Mouse (Mus musculus): ENCODE results near the gene Grm3. TPM values are rescaled to one million over a fixed set of nuclear protein-coding genes. Genes with fewer than 3 reads are reported as not detected.

Gene Grm3
- polyA plus RNA-seq, 1 experiment from 2014 or later = 34.5 TPM

DNA sequence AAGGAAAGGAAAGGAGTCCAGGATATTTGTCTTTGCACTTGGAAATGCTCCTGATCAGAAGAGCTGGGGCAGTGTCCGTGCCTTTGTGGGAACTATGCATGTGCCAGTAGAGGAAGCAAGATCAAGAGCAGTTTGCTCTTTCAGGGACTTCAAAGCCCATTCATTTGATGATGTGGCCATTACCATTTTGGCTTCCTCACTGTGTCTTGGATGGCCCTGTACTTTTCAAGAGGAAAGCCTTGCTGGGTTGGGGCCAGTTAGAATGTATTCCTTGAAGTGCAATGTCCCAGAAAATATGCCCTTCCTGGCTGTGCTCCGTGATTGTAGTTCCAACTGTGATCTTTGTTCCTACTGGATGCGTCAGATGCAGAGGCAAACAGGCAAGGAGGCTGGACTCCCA lies 167.3 kb downstream of the Grm3 start:
- 44% methylated on average over 3 of the region's 3 CpGs for WGBS
- ATAC-seq = peak; percentile 80
- H3K4me2 ChIP-seq (ENCODE audit: low read length) = no peak overlapping the region

DNA sequence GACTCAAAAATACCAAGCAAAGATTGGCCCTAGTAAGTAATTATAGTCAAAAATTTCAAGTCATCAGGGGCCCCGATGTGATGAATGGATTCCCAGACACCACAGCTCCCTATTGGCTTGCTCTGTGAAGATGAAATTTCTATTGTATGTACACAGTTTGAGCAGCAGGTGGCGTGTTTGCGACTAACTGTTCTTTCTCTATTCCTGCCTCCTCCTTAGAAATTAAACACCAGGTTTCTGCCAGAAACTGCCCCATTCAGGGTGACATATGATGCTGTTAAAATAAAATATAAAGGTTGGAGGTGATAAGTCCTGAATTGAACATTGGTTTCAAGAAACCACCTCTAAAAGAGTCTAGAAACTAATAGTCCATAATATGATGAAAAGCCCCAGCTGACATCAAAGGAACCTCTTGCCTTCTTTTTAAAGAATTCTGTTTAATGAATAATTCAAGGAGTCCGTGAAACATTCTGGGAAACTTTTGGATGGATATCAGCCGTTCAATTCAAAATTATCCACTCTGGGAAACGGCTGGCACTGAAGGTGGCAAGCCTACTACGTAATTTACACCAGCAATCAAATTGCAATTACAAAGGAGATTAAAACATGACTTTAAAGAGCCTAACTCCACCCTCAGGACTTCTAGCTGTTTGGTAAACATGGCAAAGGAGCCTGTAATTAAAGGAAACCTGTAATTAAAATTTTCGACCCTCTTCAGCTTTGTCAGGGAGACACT lies 184.0 kb downstream of the Grm3 start:
- Histone ChIP-seq H3K27ac (ENCODE audit: low read length) (no peak overlapping the region), H3K4me1 (replicated peaks; ENCODE audit: control insufficient read depth, insufficient read depth, low read length) (peaks cover 3% of the 10 kb centered on the region; the same call in 1 of the 2 replicates), H3K4me2 (ENCODE audit: low read length) (no peak overlapping the region), H3K4me3 (replicated peaks; ENCODE audit: low read length) (no peak overlapping the region), H3K9ac (replicated peaks; ENCODE audit: low read depth, low read length) (no peak overlapping the region), H3K9me3 (ENCODE audit: control insufficient read depth, low read length) (no peaks in the 10 kb centered on the region), H3K36me3 (ENCODE audit: control insufficient read depth, insufficient read depth) (no peaks in the 10 kb centered on the region), H3K27me3 (replicated peaks; ENCODE audit: control insufficient read depth, insufficient read depth, low read length) (no peaks in the 10 kb centered on the region)
- WGBS = 6% methylated on average over 8 of the region's 8 CpGs
- peak; percentile 86 for ATAC-seq

More for the DNA sequence above, 167.3 kb downstream of the Grm3 start:
- Histone ChIP-seq H3K4me1 (replicated peaks; ENCODE audit: control insufficient read depth, insufficient read depth, low read length) (0 out of 2 replicates have a peak, but pooled peaks cover 3% of the 10 kb centered on the region), H3K9me3 (ENCODE audit: control insufficient read depth, low read length) (no peaks in the 10 kb centered on the region), H3K27ac (ENCODE audit: low read length) (no peak overlapping the region), H3K4me3 (replicated peaks; ENCODE audit: low read length) (no peak overlapping the region), H3K36me3 (ENCODE audit: control insufficient read depth, insufficient read depth) (no peaks in the 10 kb centered on the region), H3K9ac (replicated peaks; ENCODE audit: low read depth, low read length) (no peak overlapping the region), H3K27me3 (replicated peaks; ENCODE audit: control insufficient read depth, insufficient read depth, low read length) (no peaks in the 10 kb centered on the region)

DNA sequence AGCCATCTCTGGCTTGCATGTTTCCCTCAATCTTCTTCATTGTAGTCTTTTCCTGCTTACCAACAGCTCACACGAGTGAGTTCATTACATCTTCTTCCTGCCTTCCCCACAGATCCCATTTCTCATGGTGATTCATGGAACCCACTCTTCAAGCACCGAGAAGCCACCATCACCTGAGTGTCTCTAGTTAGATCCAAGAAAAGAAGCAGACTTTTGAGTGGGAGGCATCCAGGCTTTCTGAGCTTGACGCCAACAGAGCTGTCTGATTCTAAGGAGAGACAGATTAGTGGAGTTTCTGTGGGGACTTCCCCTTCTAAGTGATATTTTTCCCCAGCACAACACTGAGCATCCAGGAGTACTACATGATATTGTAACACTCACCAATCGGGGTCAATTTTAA lies 199.5 kb downstream of the Grm3 start:
- Histone ChIP-seq H3K27me3 (replicated peaks; ENCODE audit: control insufficient read depth, insufficient read depth, low read length) (no peaks in the 10 kb centered on the region), H3K4me1 (replicated peaks; ENCODE audit: control insufficient read depth, insufficient read depth, low read length) (no peaks in the 10 kb centered on the region), H3K9me3 (ENCODE audit: control insufficient read depth, low read length) (no peaks in the 10 kb centered on the region), H3K27ac (ENCODE audit: low read length) (no peak overlapping the region), H3K4me2 (ENCODE audit: low read length) (no peak overlapping the region), H3K36me3 (ENCODE audit: control insufficient read depth, insufficient read depth) (no peaks in the 10 kb centered on the region), H3K4me3 (replicated peaks; ENCODE audit: low read length) (no peak overlapping the region), H3K9ac (replicated peaks; ENCODE audit: low read depth, low read length) (no peak overlapping the region)
- no peak for ATAC-seq
- 89% methylated on average over 4 of the region's 4 CpGs for WGBS

DNA sequence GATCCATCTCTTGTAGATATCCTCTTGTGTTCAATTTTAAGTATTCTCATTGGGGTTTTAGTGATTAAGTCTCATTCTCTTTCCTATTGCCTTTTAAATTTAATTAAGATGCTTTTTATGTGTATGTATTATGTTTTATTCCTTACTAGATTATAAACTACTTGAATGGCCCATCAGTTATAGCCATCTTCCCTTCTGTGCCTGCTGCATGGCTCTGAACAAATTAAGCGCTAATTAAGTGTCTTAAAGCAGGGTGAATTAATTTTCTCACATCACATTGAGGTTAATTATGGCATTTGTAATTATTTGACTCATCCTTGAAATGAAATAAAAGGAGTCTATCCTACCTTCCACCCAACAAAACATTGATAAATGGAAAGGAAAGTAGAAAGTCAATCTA lies 213.9 kb downstream of the Grm3 start:
- Histone ChIP-seq H3K36me3 (ENCODE audit: control insufficient read depth, insufficient read depth) (no peaks in the 10 kb centered on the region), H3K9ac (replicated peaks; ENCODE audit: low read depth, low read length) (no peak overlapping the region), H3K4me2 (ENCODE audit: low read length) (no peak overlapping the region), H3K27ac (ENCODE audit: low read length) (no peak overlapping the region), H3K27me3 (replicated peaks; ENCODE audit: control insufficient read depth, insufficient read depth, low read length) (no peaks in the 10 kb centered on the region), H3K9me3 (ENCODE audit: control insufficient read depth, low read length) (no peaks in the 10 kb centered on the region), H3K4me1 (replicated peaks; ENCODE audit: control insufficient read depth, insufficient read depth, low read length) (no peaks in the 10 kb centered on the region), H3K4me3 (replicated peaks; ENCODE audit: low read length) (no peak overlapping the region)
- no peak for ATAC-seq
- WGBS = 92% methylated on average over 1 of the region's 1 CpGs

DNA sequence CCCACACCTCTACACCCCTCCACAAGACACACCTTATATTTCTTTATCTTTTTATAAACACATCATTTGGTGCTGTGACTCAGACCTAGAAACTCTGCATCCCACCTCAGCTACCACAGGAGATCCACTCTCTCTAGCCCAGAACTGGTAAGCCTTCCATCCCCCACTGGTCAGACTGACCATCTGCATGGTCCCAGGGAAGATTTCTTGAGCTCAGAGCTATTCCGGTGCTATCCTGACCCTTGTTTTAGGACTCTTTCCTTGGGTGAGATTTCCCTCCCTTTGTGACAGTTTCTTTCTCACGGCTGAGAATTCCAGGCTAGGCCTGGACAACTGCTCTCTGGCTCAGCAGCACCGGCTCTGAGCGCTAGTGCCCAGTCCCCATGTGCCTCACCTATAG lies 227.7 kb downstream of the Grm3 start:
- H3K36me3 ChIP-seq (ENCODE audit: control insufficient read depth, insufficient read depth) = no peaks in the 10 kb centered on the region
- H3K9ac ChIP-seq (replicated peaks; ENCODE audit: low read depth, low read length) = no peak overlapping the region
- no peak overlapping the region for H3K27ac ChIP-seq (ENCODE audit: low read length)
- H3K9me3 ChIP-seq (ENCODE audit: control insufficient read depth, low read length) = no peaks in the 10 kb centered on the region
- H3K4me2 ChIP-seq (ENCODE audit: low read length) = no peak overlapping the region
- ATAC-seq = no peak
- no peaks in the 10 kb centered on the region for H3K27me3 ChIP-seq (replicated peaks; ENCODE audit: control insufficient read depth, insufficient read depth, low read length)
- H3K4me3 ChIP-seq (replicated peaks; ENCODE audit: low read length) = no peak overlapping the region
- H3K4me1 ChIP-seq (replicated peaks; ENCODE audit: control insufficient read depth, insufficient read depth, low read length) = no peaks in the 10 kb centered on the region
- 71% methylated on average over 4 of the region's 4 CpGs for WGBS

DNA sequence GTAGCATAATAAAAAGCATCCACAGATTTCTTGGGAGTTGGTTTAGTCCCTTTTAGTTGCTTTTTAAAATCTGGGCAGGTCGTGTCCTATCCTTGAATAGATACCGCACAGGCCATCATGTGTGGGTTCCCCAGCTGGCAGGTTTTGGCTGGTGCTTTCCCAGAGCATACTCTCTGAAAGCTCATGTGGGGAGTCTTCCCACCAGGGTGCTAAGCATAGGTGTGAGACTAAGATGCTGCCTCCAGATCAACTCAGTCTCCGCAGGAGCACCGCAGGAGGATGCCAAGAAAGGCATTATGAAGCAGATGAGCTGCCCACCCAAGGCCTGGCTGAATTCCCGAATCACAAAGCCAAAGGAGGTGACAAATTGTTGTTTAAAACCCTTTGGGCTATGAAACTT lies 229.5 kb downstream of the Grm3 start:
- Histone ChIP-seq H3K4me2 (ENCODE audit: low read length) (no peak overlapping the region), H3K36me3 (ENCODE audit: control insufficient read depth, insufficient read depth) (no peaks in the 10 kb centered on the region), H3K9ac (replicated peaks; ENCODE audit: low read depth, low read length) (no peak overlapping the region), H3K4me1 (replicated peaks; ENCODE audit: control insufficient read depth, insufficient read depth, low read length) (no peaks in the 10 kb centered on the region), H3K9me3 (ENCODE audit: control insufficient read depth, low read length) (no peaks in the 10 kb centered on the region), H3K27ac (ENCODE audit: low read length) (no peak overlapping the region), H3K4me3 (replicated peaks; ENCODE audit: low read length) (no peak overlapping the region), H3K27me3 (replicated peaks; ENCODE audit: control insufficient read depth, insufficient read depth, low read length) (no peaks in the 10 kb centered on the region)
- peak; percentile 55 for ATAC-seq
- 24% methylated on average over 5 of the region's 5 CpGs for WGBS

DNA sequence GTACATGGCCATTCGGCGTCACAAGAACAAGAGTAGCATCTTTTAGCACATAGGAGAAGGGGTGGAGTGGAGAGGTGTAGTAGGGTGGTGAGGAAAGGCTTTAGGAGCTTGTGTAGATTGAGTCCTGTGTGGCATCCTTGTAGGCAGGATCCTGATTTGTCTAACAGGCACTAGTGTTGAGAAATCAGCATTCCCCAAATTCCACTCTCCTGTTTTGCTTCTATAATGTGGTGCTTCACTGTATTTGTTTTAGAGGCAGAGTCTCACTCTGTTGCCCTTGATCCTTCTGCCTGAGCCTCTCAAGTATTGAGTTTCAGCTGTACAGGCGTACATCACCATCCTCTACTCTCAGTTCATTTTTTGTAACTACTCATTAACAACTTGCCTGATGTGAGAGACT lies 247.4 kb downstream of the Grm3 start:
- no peak overlapping the region for H3K4me2 ChIP-seq (ENCODE audit: low read length)
- no peak for ATAC-seq
- WGBS = 91% methylated on average over 3 of the region's 3 CpGs

DNA sequence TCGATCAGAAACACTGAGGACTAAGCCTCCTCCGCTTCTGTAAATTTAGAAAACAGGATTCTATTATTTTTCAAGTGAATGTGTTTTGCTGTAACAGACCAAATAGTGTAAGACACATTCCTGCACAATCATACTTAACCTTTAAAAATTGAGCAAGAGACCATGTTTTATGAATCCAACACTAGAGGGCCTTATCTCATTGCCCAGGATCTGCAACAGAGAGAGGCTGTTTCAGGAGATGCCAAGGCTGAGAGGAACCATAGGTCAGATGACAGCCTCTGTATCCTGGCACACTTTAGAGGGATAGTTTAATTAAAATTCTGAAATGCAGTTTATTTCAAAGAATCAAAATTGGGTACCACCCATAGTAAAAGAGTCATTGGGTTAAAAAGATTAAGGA lies 271.7 kb downstream of the Grm3 start:
- Histone ChIP-seq H3K9me3 (ENCODE audit: control insufficient read depth, low read length) (no peaks in the 10 kb centered on the region), H3K4me3 (replicated peaks; ENCODE audit: low read length) (no peak overlapping the region), H3K4me2 (ENCODE audit: low read length) (no peak overlapping the region), H3K4me1 (replicated peaks; ENCODE audit: control insufficient read depth, insufficient read depth, low read length) (no peaks in the 10 kb centered on the region), H3K9ac (replicated peaks; ENCODE audit: low read depth, low read length) (no peak overlapping the region), H3K36me3 (ENCODE audit: control insufficient read depth, insufficient read depth) (no peaks in the 10 kb centered on the region), H3K27me3 (replicated peaks; ENCODE audit: control insufficient read depth, insufficient read depth, low read length) (no peaks in the 10 kb centered on the region), H3K27ac (ENCODE audit: low read length) (no peak overlapping the region)
- 97% methylated on average over 2 of the region's 2 CpGs for WGBS
- ATAC-seq = no peak

More for the DNA sequence above, 247.4 kb downstream of the Grm3 start:
- Histone ChIP-seq H3K4me3 (replicated peaks; ENCODE audit: low read length) (no peak overlapping the region), H3K9ac (replicated peaks; ENCODE audit: low read depth, low read length) (no peak overlapping the region), H3K9me3 (ENCODE audit: control insufficient read depth, low read length) (no peaks in the 10 kb centered on the region), H3K4me1 (replicated peaks; ENCODE audit: control insufficient read depth, insufficient read depth, low read length) (no peaks in the 10 kb centered on the region), H3K27ac (ENCODE audit: low read length) (no peak overlapping the region), H3K36me3 (ENCODE audit: control insufficient read depth, insufficient read depth) (no peaks in the 10 kb centered on the region), H3K27me3 (replicated peaks; ENCODE audit: control insufficient read depth, insufficient read depth, low read length) (no peaks in the 10 kb centered on the region)

DNA sequence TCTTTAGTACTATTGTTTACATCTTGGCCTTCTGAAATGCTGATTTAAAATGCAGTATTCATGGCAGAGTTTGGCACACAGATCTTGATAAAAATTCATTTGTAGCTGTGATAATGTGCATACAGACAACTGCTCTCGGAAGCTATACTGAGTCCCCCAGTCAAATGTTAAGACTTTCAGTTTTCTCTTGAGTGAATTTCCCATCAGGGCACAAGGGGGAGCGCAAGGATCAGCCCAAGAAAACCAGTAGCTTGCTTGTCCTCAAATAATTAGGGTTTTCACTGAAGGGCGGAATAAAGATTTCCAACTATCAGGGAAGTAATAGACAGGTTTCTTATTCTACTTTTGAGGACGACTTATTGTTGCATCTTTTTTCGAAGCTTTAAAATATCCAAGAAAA lies 275.4 kb downstream of the Grm3 start:
- Histone ChIP-seq H3K9me3 (ENCODE audit: control insufficient read depth, low read length) (no peaks in the 10 kb centered on the region), H3K36me3 (ENCODE audit: control insufficient read depth, insufficient read depth) (no peaks in the 10 kb centered on the region), H3K27ac (ENCODE audit: low read length) (no peak overlapping the region), H3K4me3 (replicated peaks; ENCODE audit: low read length) (no peak overlapping the region), H3K27me3 (replicated peaks; ENCODE audit: control insufficient read depth, insufficient read depth, low read length) (no peaks in the 10 kb centered on the region), H3K4me1 (replicated peaks; ENCODE audit: control insufficient read depth, insufficient read depth, low read length) (no peaks in the 10 kb centered on the region), H3K9ac (replicated peaks; ENCODE audit: low read depth, low read length) (no peak overlapping the region), H3K4me2 (ENCODE audit: low read length) (no peak overlapping the region)
- ATAC-seq = 0 out of 2 replicates have a peak, but pooled peaks have one; percentile 47
- WGBS = 57% methylated on average over 5 of the region's 5 CpGs

DNA sequence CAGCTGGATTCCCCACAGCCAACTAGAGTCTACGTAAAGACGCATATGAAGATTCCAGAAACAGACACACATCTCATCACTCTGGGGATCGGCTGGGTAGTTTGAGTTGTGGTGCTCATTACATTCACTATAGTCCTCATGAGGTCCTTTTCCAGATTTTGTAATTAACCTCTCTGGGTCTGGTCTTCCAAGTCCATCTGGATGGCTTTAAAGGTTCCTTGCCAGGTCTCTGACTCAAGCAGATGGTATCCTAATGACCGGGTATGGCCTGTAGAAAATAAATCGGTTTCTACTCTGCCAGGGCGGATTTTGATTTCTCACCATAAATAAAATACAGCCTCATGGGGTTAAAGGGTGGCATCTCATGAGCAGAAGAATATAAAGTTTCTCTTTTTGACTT lies 276.0 kb downstream of the Grm3 start:
- ATAC-seq = no peak
- H3K4me3 ChIP-seq (replicated peaks; ENCODE audit: low read length) = no peak overlapping the region
- 87% methylated on average over 6 of the region's 6 CpGs for WGBS
- H3K27me3 ChIP-seq (replicated peaks; ENCODE audit: control insufficient read depth, insufficient read depth, low read length) = no peaks in the 10 kb centered on the region
- no peaks in the 10 kb centered on the region for H3K9me3 ChIP-seq (ENCODE audit: control insufficient read depth, low read length)
- no peak overlapping the region for H3K27ac ChIP-seq (ENCODE audit: low read length)
- H3K36me3 ChIP-seq (ENCODE audit: control insufficient read depth, insufficient read depth) = no peaks in the 10 kb centered on the region
- no peak overlapping the region for H3K9ac ChIP-seq (replicated peaks; ENCODE audit: low read depth, low read length)
- no peak overlapping the region for H3K4me2 ChIP-seq (ENCODE audit: low read length)
- no peaks in the 10 kb centered on the region for H3K4me1 ChIP-seq (replicated peaks; ENCODE audit: control insufficient read depth, insufficient read depth, low read length)

Data from forebrain, embryonic 16.5 days (tissue).